Mouse (Mus musculus) heart, adult 2 months (tissue): ENCODE data around the gene Naa16.

Source experiments
- CTCF ChIP-seq: fragments of 200-600 bp; IDR thresholded peaks from 2 replicates; pipeline ENCODE4 v1.8.1; 2022; ENCODE audit warnings: antibody characterized with exemption, mild to moderate bottlenecking, moderate library complexity
- EP300 ChIP-seq: fragments of 200-500 bp; IDR thresholded peaks from 2 replicates; pipeline ENCODE4 v1.6.1; 2011; ENCODE audit warnings: low read depth, low read length, control low read depth; ENCODE audit not compliant: insufficient read depth
- POLR2A ChIP-seq: fragments of 200-500 bp; IDR thresholded peaks from 2 replicates; pipeline ENCODE4 v1.6.1; 2011; ENCODE audit warnings: mild to moderate bottlenecking, low read depth, low read length, control low read depth; ENCODE audit not compliant: insufficient read depth

GRCm38 (mm10) chr14:79420083-79420685 is 29.6 kb upstream of the Naa16 start:
- TF ChIP-seq CTCF (no peak), EP300 (no peak), POLR2A (no peak)
